Mouse (Mus musculus): ENCODE data around the gene Gm12845.
"Not testable (repeated sequence)": the region's sequence is repeated elsewhere in the genome, so short reads cannot be mapped to it uniquely, and the experiment has no call there.

Gene Gm12845

DNA sequence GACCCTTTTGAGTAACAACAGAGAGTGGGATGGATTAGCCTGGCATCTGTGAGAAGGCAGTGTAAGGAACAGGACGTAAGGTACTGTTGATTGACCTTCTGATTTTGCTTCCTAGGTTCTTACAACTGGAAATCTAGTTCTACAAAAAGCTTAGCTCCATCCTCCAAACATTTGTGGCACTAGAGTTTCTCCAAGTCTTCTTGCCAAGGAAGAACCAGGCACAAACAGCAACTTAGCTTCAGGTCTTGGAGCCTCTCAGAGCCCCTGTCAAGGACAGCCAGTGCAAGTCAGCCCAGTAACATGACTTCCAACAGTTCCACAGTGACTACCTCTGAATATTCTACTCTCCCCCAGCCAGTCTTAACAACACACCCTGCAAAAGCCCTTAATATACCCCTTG, at the start of gene Gm12845:
Gene Gm12845, plus strand, starts transcription at position 301 of the 400 bp plus-strand sequence.
- no peak for DNase-seq (ENCODE audit: low spot score)

DNA sequence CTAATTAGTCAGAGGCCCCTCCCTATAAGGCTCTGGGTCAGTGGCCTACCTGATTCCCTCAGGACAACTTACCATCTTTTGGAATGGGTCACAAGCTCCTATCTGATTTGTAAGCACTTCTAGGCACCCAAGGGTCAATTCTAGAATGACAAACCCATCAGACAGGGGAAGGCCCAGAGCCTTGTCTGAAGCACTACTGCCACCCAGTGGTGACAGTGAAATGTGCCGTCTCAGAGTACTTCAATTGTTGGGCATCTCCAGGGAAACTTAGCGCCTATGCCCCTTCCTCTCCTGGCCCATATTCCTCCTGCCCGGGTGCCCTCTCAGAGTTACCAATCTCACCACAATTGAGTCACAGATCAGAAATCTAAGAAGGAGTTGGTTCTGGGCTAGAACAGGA, 47.3 kb upstream of the Gm12845 start:
- peak; percentile 65 for DNase-seq (ENCODE audit: low spot score)

DNA sequence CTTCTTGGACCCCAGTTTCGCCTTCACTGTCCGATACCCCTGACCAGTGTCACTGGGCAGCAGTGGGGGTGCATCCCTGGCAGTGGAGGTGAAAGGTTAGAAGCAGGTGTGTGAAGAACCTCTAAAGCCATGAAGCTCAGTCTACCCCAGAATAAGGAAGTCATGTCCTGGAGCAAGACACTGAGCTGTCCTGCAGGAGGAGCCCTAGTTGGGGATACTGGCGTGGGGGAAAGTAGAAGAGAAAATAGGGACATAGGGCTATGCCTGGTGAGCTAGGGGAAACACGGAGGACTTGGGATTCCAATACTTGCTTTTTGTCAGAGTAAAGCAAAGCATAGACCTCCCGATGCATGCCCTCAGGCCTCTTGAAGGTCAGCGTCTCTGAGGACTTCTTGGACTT, 43.2 kb upstream of the Gm12845 start:
- DNase-seq (ENCODE audit: low spot score): no peak

DNA sequence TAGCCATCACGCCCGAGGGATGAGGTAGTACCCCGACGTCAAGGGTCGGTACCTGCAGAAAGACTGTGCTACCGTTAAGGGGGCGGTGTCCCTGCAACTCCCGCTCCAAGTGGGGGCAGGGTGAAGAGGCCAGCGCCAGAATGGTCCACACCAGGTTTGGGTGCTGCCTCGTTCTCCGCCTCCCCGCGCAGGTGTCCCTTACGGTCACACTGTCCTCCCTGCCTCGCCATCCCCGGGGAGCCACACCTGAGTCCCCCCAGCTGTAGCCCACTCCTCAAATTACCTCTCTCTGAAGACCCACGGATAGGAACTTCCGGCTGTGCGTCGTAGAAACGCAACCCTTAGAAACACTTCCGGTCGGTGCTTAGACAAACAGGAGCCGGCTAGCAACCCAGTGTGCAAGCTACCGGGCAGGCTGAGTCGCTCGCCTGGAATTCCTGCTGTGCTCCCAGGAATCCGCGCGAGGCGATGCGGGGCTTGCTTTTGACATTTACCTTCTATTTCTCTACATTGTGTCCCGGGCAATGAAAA, 42.2 kb upstream of the Gm12845 start, which contains the start of gene Dmap1:
Gene Dmap1, minus strand, starts transcription at position 343 of the 531 bp plus-strand sequence.
- DNase-seq (ENCODE audit: low spot score): peak; percentile 82

DNA sequence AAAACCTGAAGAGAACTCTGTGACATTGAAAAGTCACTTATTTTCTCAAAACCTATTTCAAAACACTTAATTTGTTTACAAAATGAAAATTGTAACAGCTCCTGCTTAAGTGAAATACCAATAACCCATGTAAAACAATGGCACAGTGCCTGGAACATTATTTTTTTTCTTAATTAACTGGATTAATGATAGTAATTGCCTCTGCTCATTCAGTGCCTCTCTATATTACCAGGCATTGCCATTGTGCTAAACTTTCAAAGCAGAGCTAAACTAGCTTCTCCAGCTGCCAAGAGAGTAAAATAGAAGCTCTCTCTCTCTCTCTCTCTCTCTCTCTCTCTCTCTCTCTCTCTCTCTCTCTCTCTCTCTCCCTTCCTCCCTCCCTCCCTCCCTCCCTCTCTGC, 41.7 kb upstream of the Gm12845 start:
- no peak for DNase-seq (ENCODE audit: low spot score)

DNA sequence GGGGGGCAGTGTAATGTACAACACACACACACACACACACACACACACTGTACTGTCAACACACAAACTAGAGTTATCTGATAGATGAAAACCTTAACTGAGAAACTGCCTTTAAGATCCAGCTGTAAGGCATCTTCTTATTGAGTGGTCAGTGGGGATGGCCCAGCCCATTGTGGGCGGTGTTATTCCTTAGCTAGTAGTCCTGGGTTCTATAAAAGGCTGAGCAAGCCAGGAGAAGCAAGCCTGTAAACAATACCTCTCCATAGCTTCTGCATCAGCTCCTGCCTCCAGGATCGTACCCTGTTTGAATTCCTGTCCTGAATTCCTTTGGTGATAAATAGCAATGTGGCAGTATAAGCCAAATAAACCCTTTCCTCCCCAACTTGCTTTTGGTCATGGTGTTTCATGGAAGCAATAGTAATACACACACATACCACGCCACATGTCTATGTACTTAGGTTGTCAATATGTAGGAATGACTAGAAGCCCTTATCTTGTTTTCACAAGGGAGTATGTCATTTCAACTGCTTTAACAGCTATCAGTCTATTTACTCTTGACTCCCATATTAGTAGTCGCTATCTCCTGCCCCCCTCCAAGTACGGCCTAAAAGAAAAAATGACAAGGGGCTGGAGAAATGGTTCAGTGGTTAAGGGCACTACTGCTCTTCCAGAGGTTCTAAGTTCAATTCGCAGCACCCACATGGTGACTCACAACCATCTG, 41.0 kb upstream of the Gm12845 start:
- no peak for DNase-seq (ENCODE audit: low spot score)

DNA sequence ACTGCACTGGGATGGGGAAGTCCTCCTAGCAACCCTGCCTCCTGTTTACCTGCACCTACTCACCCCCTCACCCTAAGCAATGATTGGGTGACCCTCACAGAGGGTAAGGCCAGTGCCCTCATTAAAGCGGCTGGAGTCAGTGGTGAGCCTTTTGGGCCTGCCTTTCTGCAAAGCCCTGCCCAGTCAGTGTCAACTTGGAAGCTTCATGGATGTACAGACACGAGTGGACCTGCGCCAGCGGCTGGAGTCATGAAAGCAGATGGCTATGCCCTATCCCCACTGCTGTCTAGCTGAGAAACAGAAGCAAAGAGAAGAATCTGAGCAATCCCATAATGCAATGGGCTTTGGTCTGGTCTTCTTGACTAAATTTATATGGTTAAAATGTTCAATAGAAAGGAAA, 37.9 kb upstream of the Gm12845 start:
- DNase-seq (ENCODE audit: low spot score): no peak

DNA sequence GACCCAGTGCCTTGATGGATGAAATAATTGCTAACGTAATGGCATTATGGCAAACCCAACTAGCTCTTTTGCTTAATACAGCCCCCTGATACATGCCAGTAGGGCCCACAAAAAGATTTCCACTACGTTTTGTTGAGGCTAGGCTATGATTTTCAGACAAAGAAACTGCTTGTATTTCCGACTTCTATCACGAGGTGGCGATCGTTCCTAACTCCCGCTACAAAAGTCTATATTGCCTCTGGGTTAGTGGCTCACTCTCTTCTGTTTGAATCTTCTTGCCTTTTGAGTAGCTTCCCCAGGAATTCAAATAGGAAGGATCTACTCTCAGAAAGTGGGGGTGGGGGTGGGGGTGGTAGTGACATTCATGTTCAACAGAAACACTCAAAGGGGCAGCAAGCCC, 18.9 kb upstream of the Gm12845 start:
- peak; percentile 14 for DNase-seq (ENCODE audit: low spot score)

DNA sequence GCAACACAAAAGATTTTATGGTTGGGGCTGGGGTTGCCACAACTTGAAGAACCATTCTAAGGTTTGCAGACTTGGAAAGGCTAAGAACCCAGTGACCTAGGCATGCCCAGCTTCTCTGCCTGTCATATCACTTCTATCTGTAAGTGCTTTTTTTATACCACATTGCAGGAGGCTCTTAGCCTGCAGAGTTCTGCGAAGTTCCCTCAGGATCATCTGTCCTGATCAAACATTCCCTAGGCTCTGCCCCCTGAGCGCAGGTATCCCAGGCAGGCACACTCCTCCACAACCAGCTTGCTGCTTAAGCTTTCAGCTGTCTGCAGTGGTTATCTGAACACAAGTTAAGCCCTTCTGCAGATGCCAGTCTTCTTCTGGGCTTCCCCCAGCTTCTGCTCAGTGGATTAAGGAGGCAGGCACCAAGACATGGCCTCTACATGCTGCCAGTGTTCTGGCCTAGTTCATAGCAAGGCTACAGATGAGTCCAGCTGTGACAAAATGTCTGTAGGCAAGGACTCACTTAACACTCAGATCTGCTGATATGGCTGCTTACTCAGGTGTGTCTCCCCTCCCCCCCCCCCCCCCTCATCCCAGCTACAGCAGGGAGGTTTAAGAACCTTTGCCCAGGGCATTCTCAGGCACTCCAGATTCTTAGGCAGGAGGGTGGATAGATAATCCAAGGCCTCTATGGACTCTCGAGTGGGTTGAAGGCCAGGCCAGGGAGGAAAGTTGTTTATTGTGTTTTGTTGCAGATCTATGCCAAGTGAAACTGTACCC, 15.2 kb upstream of the Gm12845 start:
- no peak for DNase-seq (ENCODE audit: low spot score)

DNA sequence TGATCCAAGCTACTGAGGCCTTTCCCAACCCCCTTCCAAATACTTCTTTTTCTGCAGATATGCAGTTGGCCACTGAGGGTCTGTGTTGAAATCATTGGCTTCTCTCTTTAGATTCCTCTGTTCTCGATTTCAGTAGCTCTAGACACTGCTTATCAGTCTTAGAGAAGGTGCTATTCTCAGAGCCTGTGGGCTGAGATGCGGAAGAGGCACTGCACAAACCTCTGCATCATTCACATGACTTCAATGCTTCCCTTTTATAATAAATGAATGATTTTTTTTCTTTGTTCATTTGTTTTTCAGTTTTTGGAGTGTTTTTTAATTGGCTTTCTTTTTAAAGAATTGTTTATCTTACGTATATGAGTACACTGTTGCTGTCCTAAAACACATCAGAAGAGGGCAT, 11.9 kb upstream of the Gm12845 start:
- DNase-seq (ENCODE audit: low spot score): no peak

DNA sequence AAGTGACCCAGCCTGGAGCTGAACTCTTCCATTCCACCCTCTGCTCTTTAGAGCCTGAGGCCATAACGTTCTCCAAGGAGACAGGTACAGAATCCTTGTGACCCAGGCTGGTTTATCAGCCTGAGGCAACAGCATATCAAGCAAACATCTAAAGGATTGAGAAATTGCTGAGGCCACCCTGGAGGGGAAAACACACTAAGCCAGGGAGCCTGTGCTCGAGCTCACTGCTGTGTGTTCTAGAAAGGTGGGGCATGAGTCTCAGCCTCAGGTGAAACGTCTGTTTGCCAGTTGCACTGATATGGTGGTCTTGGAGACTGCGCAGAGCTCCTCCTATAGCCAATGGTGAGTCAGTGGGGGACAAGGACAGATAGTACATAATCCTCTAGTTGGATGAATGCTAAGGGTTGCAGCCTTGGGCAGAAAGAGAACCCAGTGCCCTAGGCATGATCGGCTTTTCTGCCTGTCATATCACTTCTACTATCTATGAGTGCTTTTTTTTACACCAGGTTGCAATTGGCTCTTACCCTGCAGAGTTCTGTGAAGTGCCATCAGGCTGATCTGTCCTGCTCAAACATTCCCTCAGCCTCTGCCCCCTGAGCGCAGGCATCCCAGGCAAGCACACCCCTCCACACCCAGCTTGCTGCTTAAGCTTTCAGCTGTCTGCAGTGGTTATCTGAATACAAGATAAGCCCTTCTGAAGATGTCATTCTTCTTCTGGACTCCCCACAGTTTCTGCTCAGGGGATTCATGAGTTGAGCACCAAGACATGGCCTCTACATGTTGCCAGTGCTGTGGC, 10.7 kb upstream of the Gm12845 start:
- DNase-seq (ENCODE audit: low spot score): no peak

DNA sequence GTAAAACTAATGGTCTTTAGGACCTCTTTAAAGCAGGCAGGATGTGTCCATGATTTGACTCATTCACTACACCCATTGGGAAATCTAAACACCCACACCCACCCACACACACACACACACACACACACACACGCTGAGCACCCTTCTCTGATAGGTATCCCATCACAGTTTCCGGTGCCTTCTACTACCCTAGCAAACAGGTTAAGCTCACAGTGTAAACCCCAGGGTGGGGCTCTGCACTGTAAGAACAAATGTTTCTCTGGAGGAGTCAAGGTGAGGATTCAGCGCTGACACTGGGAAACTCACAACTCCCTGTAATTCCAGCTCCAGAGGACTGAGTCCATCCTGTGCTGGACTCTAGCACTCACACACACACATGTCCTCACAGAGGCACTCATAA, 7.7 kb downstream of the Gm12845 start:
- DNase-seq (ENCODE audit: low spot score): no peak

DNA sequence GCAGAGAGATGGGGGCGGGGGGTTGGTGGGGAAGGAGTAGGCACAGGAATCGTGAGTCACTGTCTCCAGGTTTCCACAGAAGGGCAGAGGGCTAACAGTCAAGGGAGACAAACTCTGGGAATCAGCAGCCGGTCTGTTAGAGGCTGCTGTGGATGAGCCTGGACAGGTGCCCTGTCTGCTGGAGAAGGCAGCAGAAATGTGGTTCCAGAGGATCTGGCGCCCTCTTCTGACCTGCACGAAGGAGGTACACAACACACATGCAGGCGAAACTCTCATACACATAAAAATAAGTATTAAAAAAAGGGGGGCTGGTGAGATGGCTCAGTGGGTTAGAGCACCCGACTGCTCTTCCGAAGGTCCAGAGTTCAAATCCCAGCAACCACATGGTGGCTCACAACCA, 13.3 kb downstream of the Gm12845 start:
- DNase-seq (ENCODE audit: low spot score): peak; percentile 12

DNA sequence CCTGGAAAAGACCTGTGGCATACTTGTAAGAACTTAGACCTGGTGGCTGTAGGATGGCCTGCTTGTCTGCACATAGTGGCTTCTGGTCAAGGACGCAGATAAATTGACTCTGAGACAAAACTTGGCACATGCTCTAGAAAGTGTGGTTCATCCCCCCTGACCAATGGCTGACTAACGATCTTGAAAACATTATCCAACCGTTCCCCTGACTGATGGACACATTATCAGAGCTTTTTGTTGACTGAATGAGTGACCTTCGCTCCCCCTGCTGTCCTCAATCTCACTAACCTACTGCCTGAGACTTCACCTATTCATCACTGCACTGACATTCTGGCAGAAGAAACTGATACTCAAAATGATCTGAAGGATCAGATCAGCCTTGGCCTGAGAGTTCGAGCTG, 28.3 kb downstream of the Gm12845 start:
- DNase-seq (ENCODE audit: low spot score): not testable (repeated sequence)

DNA sequence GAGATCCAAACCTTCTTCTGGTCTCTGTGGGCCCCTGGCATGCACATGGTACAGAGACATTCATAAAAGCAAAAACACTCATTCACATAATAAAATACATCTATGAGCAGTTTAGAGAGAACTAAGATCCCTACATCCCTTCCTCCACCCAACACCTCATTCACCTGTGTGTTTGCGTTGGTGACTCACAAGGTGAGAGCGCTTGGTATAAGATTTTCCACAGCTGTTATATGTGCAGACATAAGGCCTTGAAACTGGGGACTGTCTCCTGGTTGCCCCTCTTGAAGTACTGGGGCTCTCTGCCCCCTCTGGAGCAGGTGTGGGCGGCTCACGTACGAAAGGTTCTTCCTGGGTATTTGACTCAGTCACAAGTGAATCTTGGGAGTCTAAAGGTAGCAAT, 35.9 kb downstream of the Gm12845 start:
- no peak for DNase-seq (ENCODE audit: low spot score)

DNA sequence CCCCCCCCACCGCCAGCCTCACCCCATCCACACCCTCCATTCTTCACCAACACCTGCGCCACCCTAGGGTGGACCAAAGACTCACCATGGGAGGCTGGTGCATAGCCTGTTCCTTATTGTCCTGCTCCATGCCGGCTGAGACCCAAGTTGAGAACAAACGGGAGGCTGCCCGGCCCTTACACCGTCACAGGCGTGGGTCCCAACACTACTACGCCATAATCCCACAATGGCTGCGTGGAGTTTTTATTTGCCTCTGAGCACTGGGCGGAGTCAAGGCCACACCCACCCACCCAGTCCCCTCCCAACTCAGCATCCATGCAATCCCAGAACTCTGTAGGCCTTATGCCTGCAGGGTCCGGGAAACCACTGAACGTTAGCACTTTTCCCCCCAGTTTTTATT, 41.2 kb downstream of the Gm12845 start, which contains the start of gene Klf17:
Gene Klf17, minus strand, starts transcription at position 233 of the 400 bp plus-strand sequence.
- DNase-seq (ENCODE audit: low spot score): no peak

DNA sequence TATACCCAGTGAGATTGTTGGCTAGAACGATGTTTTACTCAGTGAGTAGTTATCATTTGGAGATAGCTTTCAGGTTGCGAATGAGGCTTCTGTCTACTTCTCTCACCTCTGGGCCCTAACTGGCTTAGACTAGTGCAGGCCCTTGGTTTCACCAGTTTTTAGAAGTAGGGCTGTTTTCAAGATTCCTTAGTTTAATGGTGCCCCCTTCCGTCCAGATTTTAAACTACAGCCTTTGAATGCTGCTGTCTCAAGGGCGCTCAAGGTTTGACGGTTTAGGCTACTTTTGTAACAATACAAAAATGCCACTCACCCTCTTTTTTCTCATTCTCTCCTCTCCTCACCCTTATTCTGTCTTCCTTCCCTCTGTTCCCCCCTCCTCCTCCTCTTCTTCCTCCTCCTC, 46.7 kb downstream of the Gm12845 start:
- DNase-seq (ENCODE audit: low spot score): peak; percentile 21

DNA sequence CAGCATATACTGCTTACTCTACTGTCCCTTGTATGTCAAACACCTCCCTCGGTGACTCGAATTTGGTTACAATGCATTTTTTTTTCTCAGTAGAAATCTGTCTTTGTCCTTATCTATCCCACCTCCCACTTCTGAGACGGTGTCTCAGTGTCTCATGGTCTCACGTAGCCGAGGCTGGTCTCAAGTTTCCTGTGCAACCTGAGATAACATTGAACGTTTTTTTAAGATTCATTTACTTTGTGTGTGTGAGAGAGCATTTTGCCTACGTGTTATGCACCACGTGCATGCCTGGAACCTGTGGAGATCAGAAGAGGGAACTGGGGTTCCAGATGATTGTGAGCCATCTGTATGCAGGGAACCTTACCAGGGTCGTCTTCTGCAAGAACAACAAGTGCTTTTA, 48.7 kb downstream of the Gm12845 start:
- no peak for DNase-seq (ENCODE audit: low spot score)
